Mouse (Mus musculus): ENCODE measurements around the gene Prr23a1.

Gene Prr23a1

GRCm38 (mm10) chr9:98842117-98842516 is at the start of gene Prr23a1:
Gene Prr23a1 (plus strand): TSS chr9:98842503.
- DNase-seq (ENCODE audit: extremely low spot score): no peak

GRCm38 (mm10) chr9:98799021-98799420 is 43.3 kb upstream of the Prr23a1 start:
- DNase-seq (ENCODE audit: extremely low spot score): no peak

- no peak for DNase-seq (ENCODE audit: extremely low spot score)
These were observed 38.3 kb upstream of the Prr23a1 start for GRCm38 (mm10) chr9:98803971-98804370.

GRCm38 (mm10) chr9:98805511-98805910 is 36.8 kb upstream of the Prr23a1 start:
- no peak for DNase-seq (ENCODE audit: extremely low spot score)

DNA sequence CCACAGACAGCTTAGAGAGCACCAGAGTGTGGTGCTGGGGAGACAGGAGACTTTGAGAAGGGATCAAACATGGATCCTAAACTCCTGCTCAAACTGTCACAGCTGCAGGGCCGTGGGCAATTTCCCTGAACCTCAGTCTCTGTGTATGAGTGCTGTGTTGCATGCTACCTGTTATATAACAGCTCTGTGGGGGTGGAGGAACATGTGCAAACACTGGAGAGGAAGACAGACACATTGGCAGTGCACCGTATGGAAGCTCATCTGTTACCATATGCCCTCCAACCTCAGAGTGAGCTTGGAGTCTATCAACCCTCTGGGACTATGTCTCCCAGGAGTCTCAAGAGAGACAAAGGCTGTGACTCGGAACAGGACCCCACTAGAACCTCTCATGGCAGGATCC is 36.4 kb upstream of the Prr23a1 start:
- DNase-seq (ENCODE audit: extremely low spot score): no peak

GRCm38 (mm10) chr9:98807631-98808030 is 34.7 kb upstream of the Prr23a1 start:
- no peak for DNase-seq (ENCODE audit: extremely low spot score)

- peak; percentile 34 for DNase-seq (ENCODE audit: extremely low spot score)
These were observed 32.8 kb upstream of the Prr23a1 start for GRCm38 (mm10) chr9:98809526-98809925.

DNA sequence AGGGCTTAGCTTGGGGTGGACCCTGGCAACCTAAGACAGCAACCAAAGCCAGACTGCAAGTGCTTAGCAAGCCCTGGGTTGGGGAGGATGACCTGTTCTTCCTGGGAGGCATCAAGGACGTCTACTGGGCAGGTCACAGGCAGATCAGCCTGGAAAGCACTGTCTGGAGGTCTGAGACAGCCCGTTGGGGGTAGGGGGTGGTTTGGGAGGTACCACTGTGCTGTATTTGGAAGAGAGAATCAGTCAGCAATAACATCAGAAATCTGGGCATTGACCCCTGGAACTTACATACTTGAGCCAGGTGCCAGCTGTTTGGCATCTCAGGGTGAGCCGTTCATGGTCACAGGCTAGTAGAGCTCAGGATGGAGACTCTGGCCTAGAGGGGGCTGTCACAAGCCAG is 26.2 kb upstream of the Prr23a1 start:
- no peak for DNase-seq (ENCODE audit: extremely low spot score)

- no peak for DNase-seq (ENCODE audit: extremely low spot score)
These were observed 24.7 kb upstream of the Prr23a1 start for GRCm38 (mm10) chr9:98817592-98817991.

GRCm38 (mm10) chr9:98818971-98819370 is 23.3 kb upstream of the Prr23a1 start:
- DNase-seq (ENCODE audit: extremely low spot score): no peak

DNA sequence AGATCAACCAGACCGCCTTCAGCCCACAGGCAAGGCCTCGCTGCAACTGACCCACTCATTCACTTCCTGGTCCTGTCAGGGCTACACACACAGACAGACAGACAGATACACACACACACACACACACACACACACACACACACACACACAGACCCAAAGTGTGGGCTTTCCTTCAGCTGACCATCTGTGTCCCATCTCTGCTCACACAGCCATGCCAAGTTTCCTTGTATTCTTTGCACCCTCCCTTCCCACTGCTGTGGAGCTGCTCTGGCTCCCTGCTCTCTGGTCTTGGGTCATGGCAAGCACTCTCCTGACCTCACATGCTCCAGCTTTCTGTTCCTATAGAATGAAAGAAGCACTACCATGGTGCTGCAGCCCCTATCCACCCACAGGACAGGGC is 22.8 kb upstream of the Prr23a1 start:
- no peak for DNase-seq (ENCODE audit: extremely low spot score)

- DNase-seq (ENCODE audit: extremely low spot score): no peak
These were observed 21.8 kb upstream of the Prr23a1 start for GRCm38 (mm10) chr9:98820461-98820860.

DNA sequence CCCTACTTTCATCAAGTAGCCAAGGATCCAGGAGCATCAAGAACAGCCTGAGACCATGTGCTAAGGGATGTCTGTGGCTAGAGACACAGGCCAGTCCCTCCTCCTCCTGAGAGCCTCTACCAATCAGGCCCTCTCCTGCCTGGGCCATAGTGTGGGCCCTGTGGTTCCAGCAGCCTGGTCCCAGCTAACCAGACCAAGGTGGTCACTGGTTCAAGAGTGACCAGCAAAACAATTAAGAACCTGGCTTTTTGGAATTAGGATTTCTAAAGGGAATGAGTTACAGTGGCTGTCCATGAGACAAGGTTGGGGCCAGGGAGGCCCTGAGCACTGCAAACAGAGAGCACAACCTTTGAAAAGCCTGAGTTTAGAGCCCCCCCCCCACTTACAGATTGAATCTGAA is 21.2 kb upstream of the Prr23a1 start:
- no peak for DNase-seq (ENCODE audit: extremely low spot score)

GRCm38 (mm10) chr9:98823805-98824204 is 18.5 kb upstream of the Prr23a1 start:
- DNase-seq (ENCODE audit: extremely low spot score): no peak

GRCm38 (mm10) chr9:98829508-98829907 is 12.8 kb upstream of the Prr23a1 start:
- DNase-seq (ENCODE audit: extremely low spot score): peak; percentile 5

DNA sequence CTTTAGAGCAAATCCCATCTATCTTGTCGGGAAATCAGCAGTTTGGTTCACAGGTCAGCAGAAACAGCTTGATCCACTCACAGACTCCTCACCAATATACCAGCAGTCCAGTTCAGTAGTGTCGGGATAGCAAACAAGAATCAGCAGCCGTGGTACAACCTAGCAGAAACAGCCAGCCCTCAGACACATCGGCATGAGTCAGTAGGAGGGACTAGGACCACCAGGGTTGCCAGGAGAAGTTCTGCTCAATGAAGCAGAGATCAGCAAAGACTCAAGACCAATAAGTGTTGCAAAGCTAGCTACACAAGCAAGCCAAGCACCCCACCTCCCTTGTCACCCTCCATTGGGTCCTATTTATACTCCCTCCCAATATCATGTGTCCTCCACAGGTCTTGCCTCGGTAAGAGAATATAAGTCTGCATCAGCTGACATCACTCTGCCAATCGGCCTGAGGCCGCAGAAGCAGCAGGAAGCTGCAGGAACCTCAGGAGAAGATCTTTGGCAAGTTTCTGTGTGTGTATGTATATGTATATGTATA is 4.7 kb upstream of the Prr23a1 start:
- DNase-seq (ENCODE audit: extremely low spot score): no peak

DNA sequence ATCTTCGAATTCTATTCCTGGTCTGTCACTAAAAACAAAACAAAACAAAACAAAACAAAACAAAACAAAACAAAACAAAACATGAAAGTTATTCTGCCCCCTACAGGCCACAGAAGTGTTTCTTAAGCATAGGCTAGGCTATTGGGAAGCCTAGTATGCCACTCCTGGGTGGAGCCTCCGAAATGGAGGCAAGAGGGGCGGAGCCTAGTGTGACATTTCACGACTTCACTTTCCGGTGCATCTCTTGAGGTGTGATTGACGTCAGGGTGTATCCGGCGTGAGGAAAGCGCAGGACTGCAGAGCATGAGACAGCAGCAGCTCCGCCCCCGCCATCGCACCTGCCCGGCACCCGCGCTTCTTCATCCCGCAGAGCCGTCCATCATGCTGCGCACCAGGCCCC is 13.9 kb downstream of the Prr23a1 start, which contains the start of gene Prr23a2:
Gene Prr23a2, plus strand, starts transcription at position 285 of the 400 bp plus-strand sequence.
- DNase-seq (ENCODE audit: extremely low spot score): no peak

DNA sequence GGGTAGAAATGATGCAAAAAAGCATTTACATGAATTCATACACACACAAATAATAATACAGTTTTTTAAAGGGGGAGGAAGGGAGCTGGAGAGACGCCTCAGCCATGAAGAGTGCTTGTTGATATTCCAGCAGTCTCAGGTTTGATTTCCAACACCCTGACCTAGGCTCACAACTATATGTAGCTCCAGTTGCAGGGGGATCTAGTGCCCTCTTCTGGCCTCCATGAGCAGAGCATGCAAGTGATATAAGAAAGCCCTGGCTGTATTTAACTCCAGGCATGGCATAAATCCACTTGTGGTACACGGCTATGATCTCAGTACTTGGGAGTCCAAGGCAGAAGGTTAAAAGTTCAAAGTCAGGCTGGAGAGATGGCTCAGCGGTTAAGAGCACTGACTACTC is 21.2 kb downstream of the Prr23a1 start:
- no peak for DNase-seq (ENCODE audit: extremely low spot score)

- DNase-seq (ENCODE audit: extremely low spot score): no peak
These were observed 22.3 kb downstream of the Prr23a1 start, which contains the start of gene Prr23a3 for GRCm38 (mm10) chr9:98864571-98864970. Gene Prr23a3 (plus strand): TSS chr9:98864767.
